Mouse (Mus musculus) ES-E14 (cell line): ENCODE measurements around the gene Cdc34b.

Experiments used
- CHD2 ChIP-seq: IDR thresholded peaks from 2 replicates; pipeline ENCODE4 v1.6.1; 2014; ENCODE audit warnings: mild to moderate bottlenecking, low read depth, low read length, inconsistent platforms
- HCFC1 ChIP-seq: IDR thresholded peaks from 2 replicates; pipeline ENCODE4 v1.6.1; 2012; ENCODE audit warnings: low read length, inconsistent platforms, borderline replicate concordance; ENCODE audit not compliant: insufficient read depth
- ZC3H11A ChIP-seq: IDR thresholded peaks from 2 replicates; pipeline ENCODE4 v1.6.1; 2012; ENCODE audit warnings: low read depth, mild to moderate bottlenecking, inconsistent platforms, low read length, borderline replicate concordance

- TF ChIP-seq HCFC1 (no peak), ZC3H11A (no peak), CHD2 (no peak)
These were observed 8.8 kb upstream of the Cdc34b start for GRCm38 (mm10) chr11:94732773-94733172.
